Mouse (Mus musculus): ENCODE measurements around the gene Ppm1d. TPM values are rescaled to one million over a fixed set of nuclear protein-coding genes. Genes with fewer than 3 reads are reported as not detected.

Gene Ppm1d
- total and polyA plus RNA-seq, 2 experiments from 2014 or later, result 8.2 to 18.4 TPM

DNA sequence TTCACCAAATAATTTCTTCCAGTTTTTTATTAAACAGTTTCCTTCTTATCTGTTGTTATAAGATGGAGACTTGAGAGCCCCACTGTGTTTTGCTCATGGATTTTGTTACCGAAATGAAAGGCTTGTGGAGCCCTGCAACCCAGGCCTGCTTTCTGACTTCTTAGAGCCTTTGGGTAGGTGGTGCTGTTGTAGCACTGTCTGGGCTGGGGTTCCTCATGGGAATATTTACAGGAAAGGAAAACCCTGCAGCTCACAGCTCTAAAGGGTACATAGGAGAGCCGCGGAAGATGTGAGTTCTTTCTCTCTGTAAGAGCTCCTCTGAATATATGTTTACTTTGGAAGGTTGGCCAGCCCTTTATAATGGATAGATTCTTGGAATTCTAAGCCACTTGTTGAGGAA lies 82.9 kb downstream of the Ppm1d start:
- Histone ChIP-seq H3K27me3 (ENCODE audit: control insufficient read depth, insufficient read depth, low read length) (no peaks in the 10 kb centered on the region), H3K9me3 (replicated peaks; ENCODE audit: control insufficient read depth, low read length) (no peaks in the 10 kb centered on the region), H3K4me1 (ENCODE audit: control insufficient read depth, insufficient read depth) (no peaks in the 10 kb centered on the region), H3K9ac (replicated peaks; ENCODE audit: low read depth, low read length) (no peak overlapping the region), H3K27ac (ENCODE audit: low read depth) (no peak overlapping the region), H3K4me3 (ENCODE audit: low read depth, low read length) (no peak overlapping the region), H3K4me2 (ENCODE audit: low read depth, low read length) (no peak overlapping the region), H3K36me3 (replicated peaks; ENCODE audit: control insufficient read depth, insufficient read depth, low read length) (no peaks in the 10 kb centered on the region)
- 74% methylated on average over 3 of the region's 3 CpGs for whole genome bisulfite sequencing
- no peak for ATAC-seq (ENCODE audit: insufficient read depth, low read depth)
- no peak for TF ChIP-seq EP300 (IDR thresholded peaks at IDR 0.05; ENCODE audit: low read depth)
- TF ChIP-seq CTCF (IDR thresholded peaks at IDR 0.05; ENCODE audit: low read depth), result 0 out of 2 replicates have a peak, but pooled peaks have one; percentile 27
- DNase-seq (ENCODE audit: low spot score), result no peak

GRCm38 (mm10) chr11:85395361-85395760 lies 84.3 kb downstream of the Ppm1d start:
- Histone ChIP-seq H3K4me1 (ENCODE audit: control insufficient read depth, insufficient read depth) (no peaks in the 10 kb centered on the region), H3K27ac (ENCODE audit: low read depth) (no peak overlapping the region), H3K27me3 (ENCODE audit: control insufficient read depth, insufficient read depth, low read length) (no peaks in the 10 kb centered on the region), H3K4me2 (ENCODE audit: low read depth, low read length) (no peak overlapping the region), H3K36me3 (replicated peaks; ENCODE audit: control insufficient read depth, insufficient read depth, low read length) (no peaks in the 10 kb centered on the region), H3K4me3 (ENCODE audit: low read depth, low read length) (no peak overlapping the region), H3K9ac (replicated peaks; ENCODE audit: low read depth, low read length) (no peak overlapping the region), H3K9me3 (replicated peaks; ENCODE audit: control insufficient read depth, low read length) (no peaks in the 10 kb centered on the region)
- DNase-seq (ENCODE audit: low spot score) (peak; percentile 28), ATAC-seq (ENCODE audit: insufficient read depth, low read depth) (no peak)
- 66% methylated on average over 7 of the region's 7 CpGs for WGBS
- TF ChIP-seq CTCF (IDR thresholded peaks at IDR 0.05; ENCODE audit: low read depth), result no peak
- no peak for TF ChIP-seq EP300 (IDR thresholded peaks at IDR 0.05; ENCODE audit: low read depth)

Other genes starting within 250 kb of the Ppm1d start
- 9.9 and 20.7 TPM in 2 replicates for gene Usp32, start 171.1 kb upstream of the Ppm1d start, total RNA-seq (2014; rRNA removed; ENCODE audit: low replicate concordance)
- gene Usp32, start 171.1 kb upstream of the Ppm1d start, polyA plus RNA-seq (2015; fragmentation: Nextera tagmentation; extraction: Ambion mirVana), result 2.0 and 2.3 TPM in 2 replicates
- not detected in 2 replicates for gene 1700125H20Rik, start 140.8 kb upstream of the Ppm1d start, total RNA-seq (2014; rRNA removed; ENCODE audit: low replicate concordance)
- 0.23 and 0.36 TPM in 2 replicates for gene 1700125H20Rik, start 140.8 kb upstream of the Ppm1d start, polyA plus RNA-seq (2015; fragmentation: Nextera tagmentation; extraction: Ambion mirVana)
- 36.1 and 38.8 TPM in 2 replicates for gene Appbp2, start 76.1 kb upstream of the Ppm1d start, total RNA-seq (2014; rRNA removed; ENCODE audit: low replicate concordance)
- gene Appbp2, start 76.1 kb upstream of the Ppm1d start, polyA plus RNA-seq (2015; fragmentation: Nextera tagmentation; extraction: Ambion mirVana), result 21.7 and 24.2 TPM in 2 replicates
- gene Bcas3, start 41.9 kb downstream of the Ppm1d start, total RNA-seq (2014; rRNA removed; ENCODE audit: low replicate concordance), result 31.0 and 37.4 TPM in 2 replicates
- gene Bcas3, start 41.9 kb downstream of the Ppm1d start, polyA plus RNA-seq (2015; fragmentation: Nextera tagmentation; extraction: Ambion mirVana), result 18.5 and 20.1 TPM in 2 replicates

Measured in heart, postnatal 0 days (tissue).